Mouse (Mus musculus): Measurements from ENCODE around the gene Astl.

DNA sequence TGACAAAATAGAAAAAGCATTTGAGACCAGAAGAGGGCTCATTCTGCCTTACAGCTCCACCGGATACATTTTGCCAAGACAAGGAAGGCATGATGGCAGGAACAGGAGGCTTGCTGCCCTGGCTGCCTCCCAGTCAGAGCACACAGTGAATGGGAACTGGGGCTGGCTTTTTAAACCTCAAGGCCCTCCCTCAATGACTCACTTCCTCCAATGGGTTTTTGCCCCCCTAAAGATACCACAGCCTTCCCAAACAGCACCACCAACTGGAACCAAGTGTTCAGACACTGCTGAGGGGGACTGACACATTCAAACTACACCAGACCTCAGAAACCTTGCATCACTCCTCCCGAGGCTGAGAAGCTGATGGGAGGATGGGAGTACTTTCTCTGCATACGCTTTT lies 37.7 kb upstream of the Astl start:
- TF ChIP-seq POLR2A (IDR thresholded peaks at IDR 0.05; ENCODE audit: borderline replicate concordance, insufficient read depth, low read length), result no peak
- TF ChIP-seq CTCF (IDR thresholded peaks at IDR 0.05; ENCODE audit: borderline replicate concordance, insufficient read depth, low read depth, low read length), result no peak

Measured in cerebellum, adult 2 months (tissue).